Comparison of ENCODE assay signal across 8 mouse cellular contexts in the genomic region with DNA sequence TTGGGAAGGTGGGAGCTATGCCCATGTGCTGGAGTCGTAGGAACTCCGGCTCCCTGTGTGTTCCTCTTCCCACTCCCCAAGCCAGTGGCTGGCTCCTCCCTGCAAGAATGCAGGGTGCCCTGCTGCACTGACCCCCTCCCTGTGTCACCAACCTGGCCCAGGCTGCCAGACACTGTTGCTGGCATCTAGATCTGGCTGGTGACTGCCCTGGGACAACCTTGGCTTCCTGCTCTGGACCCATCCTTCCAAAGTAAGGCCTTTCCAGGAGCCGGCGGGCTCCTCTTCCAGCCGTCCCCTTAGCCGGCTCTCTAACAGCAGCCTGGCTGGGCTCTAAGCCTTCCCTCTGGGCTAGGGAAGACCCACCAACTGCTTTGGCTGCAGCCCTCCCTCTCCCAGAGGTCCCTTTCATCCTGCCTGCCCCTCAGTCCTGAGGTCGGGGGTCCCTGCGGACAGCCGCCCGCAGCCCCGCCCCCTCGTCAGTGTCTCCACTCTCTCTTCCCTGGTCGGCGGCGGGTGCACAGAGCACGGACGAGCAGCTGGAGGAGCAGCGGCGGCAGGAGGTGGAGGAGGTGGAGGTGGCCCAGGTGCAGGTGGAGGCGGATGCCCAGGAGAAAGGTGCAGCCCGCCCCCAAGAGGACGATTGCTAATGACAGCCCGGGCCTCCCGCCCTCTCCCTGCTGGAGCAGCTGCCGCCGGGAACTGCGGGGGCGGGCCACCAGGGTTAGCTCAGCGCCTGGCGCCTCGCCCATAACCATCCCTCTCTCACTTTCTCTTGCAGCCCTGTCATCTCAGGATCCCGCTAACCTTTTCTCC. TPM values are rescaled to one million over a fixed set of nuclear protein-coding genes. Genes with fewer than 3 reads are reported as not detected.
DNase-seq lines count a peak whose midpoint lies in the region; ATAC-seq and TF ChIP-seq lines count a peak whose summit lies in the region.

No protein-coding gene starts in this region.

- no peaks in the 10 kb centered on the region for H3K36me3 ChIP-seq in spleen, adult 2 months (ENCODE audit: control insufficient read depth, insufficient read depth, low read length)
- peaks cover 23% of the 10 kb centered on the region for H3K36me3 ChIP-seq in embryonic facial prominence, embryonic 12.5 days
- peaks cover 45% of the 10 kb centered on the region for H3K36me3 ChIP-seq in limb, embryonic 10.5 days
- H3K36me3 ChIP-seq in midbrain, embryonic 14.5 days (ENCODE audit: control insufficient read depth, insufficient read depth, low read length) = peaks cover 34% of the 10 kb centered on the region
- H3K36me3 ChIP-seq in stomach, postnatal 0 days (ENCODE audit: control insufficient read depth, insufficient read depth, low read length) = peaks cover 7% of the 10 kb centered on the region; the same call in 1 of the 2 replicates

- TF ChIP-seq EP300 in stomach, postnatal 0 days (optimal IDR thresholded peaks at IDR 0.05) = no peak

- H3K4me2 ChIP-seq in embryonic facial prominence, embryonic 12.5 days (replicated peaks) = peak overlapping the region; percentile 51
- peak overlapping the region; percentile 44 for H3K4me2 ChIP-seq in midbrain, embryonic 14.5 days (ENCODE audit: low read length)
- H3K4me2 ChIP-seq in stomach, postnatal 0 days (replicated peaks; ENCODE audit: low read depth) = peak overlapping the region; percentile 53

- no peak overlapping the region for H3K4me3 ChIP-seq in spleen, adult 2 months (ENCODE audit: extremely low read depth, insufficient read depth, insufficient read length)
- peak overlapping the region; percentile 12; the same call in 1 of the 2 replicates for H3K4me3 ChIP-seq in embryonic facial prominence, embryonic 12.5 days
- peak overlapping the region; percentile 50 for H3K4me3 ChIP-seq in limb, embryonic 10.5 days
- peak overlapping the region; percentile 12; the same call in 1 of the 2 replicates for H3K4me3 ChIP-seq in midbrain, embryonic 14.5 days (replicated peaks; ENCODE audit: low read depth, low read length)
- peak overlapping the region; percentile 18 for H3K4me3 ChIP-seq in stomach, postnatal 0 days (ENCODE audit: low read depth, low read length)

- ATAC-seq in embryonic facial prominence, embryonic 12.5 days (ENCODE audit: insufficient number of reproducible peaks, insufficient read depth, low FRiP score, low TSS enrichment) = peak; percentile 44; the same call in 1 of the 2 replicates
- ATAC-seq in midbrain, embryonic 14.5 days (ENCODE audit: low FRiP score, low TSS enrichment) = peak; percentile 47; the same call in 1 of the 2 replicates
- ATAC-seq in stomach, postnatal 0 days (ENCODE audit: low FRiP score, low TSS enrichment) = peak; percentile 71

- 54% methylated on average over 27 of the region's 32 CpGs for WGBS in spleen, adult 2 months
- 9% methylated on average over 32 of the region's 32 CpGs for WGBS in embryonic facial prominence, embryonic 12.5 days
- WGBS in limb, embryonic 10.5 days = 7% methylated on average over 32 of the region's 32 CpGs
- WGBS in midbrain, embryonic 14.5 days = 10% methylated on average over 32 of the region's 32 CpGs
- WGBS in stomach, postnatal 0 days = 13% methylated on average over 29 of the region's 32 CpGs

- no peaks in the 10 kb centered on the region; the same call in 1 of the 2 replicates for H3K4me1 ChIP-seq in spleen, adult 2 months (ENCODE audit: control insufficient read depth, insufficient read depth, insufficient read length)
- H3K4me1 ChIP-seq in embryonic facial prominence, embryonic 12.5 days = peaks cover 33% of the 10 kb centered on the region
- H3K4me1 ChIP-seq in limb, embryonic 10.5 days = peaks cover 57% of the 10 kb centered on the region
- H3K4me1 ChIP-seq in midbrain, embryonic 14.5 days (ENCODE audit: control insufficient read depth, insufficient read depth, low read length) = peaks cover 12% of the 10 kb centered on the region
- peaks cover 3% of the 10 kb centered on the region; the same call in 1 of the 2 replicates for H3K4me1 ChIP-seq in stomach, postnatal 0 days (replicated peaks; ENCODE audit: control insufficient read depth, insufficient read depth)

- H3K9ac ChIP-seq in embryonic facial prominence, embryonic 12.5 days = peak overlapping the region; percentile 47
- peak overlapping the region; percentile 39 for H3K9ac ChIP-seq in midbrain, embryonic 14.5 days (replicated peaks; ENCODE audit: low read length)
- H3K9ac ChIP-seq in stomach, postnatal 0 days (ENCODE audit: low read length) = peak overlapping the region; percentile 47; the same call in 1 of the 2 replicates

- no peak for TF ChIP-seq POLR2A in spleen, adult 2 months (IDR thresholded peaks at IDR 0.05; ENCODE audit: low read depth, low read length)

- H3K9me3 ChIP-seq in embryonic facial prominence, embryonic 12.5 days = no peaks in the 10 kb centered on the region
- no peaks in the 10 kb centered on the region for H3K9me3 ChIP-seq in limb, embryonic 10.5 days (replicated peaks)
- H3K9me3 ChIP-seq in midbrain, embryonic 14.5 days (ENCODE audit: control insufficient read depth, low read length) = no peaks in the 10 kb centered on the region
- no peaks in the 10 kb centered on the region for H3K9me3 ChIP-seq in stomach, postnatal 0 days (ENCODE audit: control insufficient read depth, low read length)

- TF ChIP-seq CTCF in spleen, adult 2 months (IDR thresholded peaks at IDR 0.05; ENCODE audit: extremely low read depth, insufficient read depth, insufficient read length, insufficient replicate concordance) = no peak
- TF ChIP-seq CTCF in stomach, postnatal 0 days (IDR thresholded peaks at IDR 0.05; ENCODE audit: low read depth) = peak; percentile 67

- 0 out of 2 replicates have a peak overlapping the region, but pooled peaks have one; percentile 16 for H3K27ac ChIP-seq in spleen, adult 2 months (ENCODE audit: insufficient read depth, low read length)
- peak overlapping the region; percentile 81 for H3K27ac ChIP-seq in embryonic facial prominence, embryonic 12.5 days
- peak overlapping the region; percentile 75 for H3K27ac ChIP-seq in limb, embryonic 10.5 days
- H3K27ac ChIP-seq in midbrain, embryonic 14.5 days (replicated peaks; ENCODE audit: low read depth, low read length) = peak overlapping the region; percentile 56; the same call in 1 of the 2 replicates
- peak overlapping the region; percentile 74 for H3K27ac ChIP-seq in stomach, postnatal 0 days (replicated peaks)

- no peaks in the 10 kb centered on the region for H3K27me3 ChIP-seq in spleen, adult 2 months (ENCODE audit: control insufficient read depth, insufficient read depth, low read length)
- 0 out of 2 replicates have a peak, but pooled peaks cover 3% of the 10 kb centered on the region for H3K27me3 ChIP-seq in embryonic facial prominence, embryonic 12.5 days
- H3K27me3 ChIP-seq in limb, embryonic 10.5 days (ENCODE audit: low read depth, poor library complexity, severe bottlenecking) = peaks cover 37% of the 10 kb centered on the region
- H3K27me3 ChIP-seq in midbrain, embryonic 14.5 days (ENCODE audit: control insufficient read depth, insufficient read depth, low read length) = no peaks in the 10 kb centered on the region
- no peaks in the 10 kb centered on the region for H3K27me3 ChIP-seq in stomach, postnatal 0 days (ENCODE audit: control insufficient read depth, insufficient read depth, low read length)

- peak in 1 of 2 experiments; percentile 24 for DNase-seq in spleen, adult 2 months (ENCODE audit: low read depth in 1 of 2, low spot score in 2 of 2)
- DNase-seq in spleen, postnatal 14 days (ENCODE audit: low spot score in 2 of 2) = no peak
- peak; percentile 82 for DNase-seq in heart, adult 8-10 months (ENCODE audit: low spot score)
- peak; percentile 59 for DNase-seq in kidney, adult 9 months
- DNase-seq in limb, embryonic 10.5 days (ENCODE audit: low spot score) = peak; percentile 74
- peak; percentile 81 for DNase-seq in midbrain, embryonic 14.5 days
- DNase-seq in stomach, postnatal 0 days (ENCODE audit: low spot score) = peak; percentile 91

RNA-seq across cellular contexts. Expression of a gene that starts 8.2 kb away (rescaled TPM):
- polyA plus RNA-seq in spleen, adult 2 months (2012; rRNA removed) = 61.5 and 85.3 TPM in 2 replicates
- polyA plus RNA-seq in embryonic facial prominence, embryonic 12.5 days (2016; fragmentation: Nextera tagmentation; extraction: Ambion mirVana) = 56.1 and 58.9 TPM in 2 replicates
- total RNA-seq in heart, adult 8-10 months (2022) = 10 to 100 TPM; 17.9 to 26.9 (median 20.2) TPM
- 42.8 and 49.9 TPM in 2 replicates for polyA plus RNA-seq in limb, embryonic 10.5 days (2016; fragmentation: Nextera tagmentation; extraction: Ambion mirVana)
- polyA plus RNA-seq in midbrain, embryonic 14.5 days (2014; fragmentation: Nextera tagmentation; extraction: Ambion mirVana) = 120 and 154 TPM in 2 replicates
- 25.9 and 26.2 TPM in 2 replicates for polyA plus RNA-seq in stomach, postnatal 0 days (2015; fragmentation: Nextera tagmentation; extraction: Ambion mirVana)

RNA-seq across cellular contexts. Expression of a gene that starts 30.4 kb away (rescaled TPM):
- polyA plus RNA-seq in spleen, adult 2 months (2012; rRNA removed) = 97.7 and 117 TPM in 2 replicates
- 1.6 and 2.1 TPM in 2 replicates for polyA plus RNA-seq in embryonic facial prominence, embryonic 12.5 days (2016; fragmentation: Nextera tagmentation; extraction: Ambion mirVana)
- total RNA-seq in heart, adult 8-10 months (2022) = 10 to 100 TPM; 42.1 to 52.4 (median 44.2) TPM
- 1.1 and 2.1 TPM in 2 replicates for polyA plus RNA-seq in limb, embryonic 10.5 days (2016; fragmentation: Nextera tagmentation; extraction: Ambion mirVana)
- polyA plus RNA-seq in midbrain, embryonic 14.5 days (2014; fragmentation: Nextera tagmentation; extraction: Ambion mirVana) = 4.7 and 6.6 TPM in 2 replicates
- 5.6 and 5.7 TPM in 2 replicates for polyA plus RNA-seq in stomach, postnatal 0 days (2015; fragmentation: Nextera tagmentation; extraction: Ambion mirVana)

RNA-seq across cellular contexts. Expression of a gene that starts 30.9 kb away (rescaled TPM):
- 16.3 and 16.8 TPM in 2 replicates for polyA plus RNA-seq in spleen, adult 2 months (2012; rRNA removed)
- 10.1 and 11.9 TPM in 2 replicates for polyA plus RNA-seq in embryonic facial prominence, embryonic 12.5 days (2016; fragmentation: Nextera tagmentation; extraction: Ambion mirVana)
- 10 to 100 TPM; 20.3 to 25.0 (median 21.6) TPM for total RNA-seq in heart, adult 8-10 months (2022)
- polyA plus RNA-seq in limb, embryonic 10.5 days (2016; fragmentation: Nextera tagmentation; extraction: Ambion mirVana) = 8.1 and 8.5 TPM in 2 replicates
- polyA plus RNA-seq in midbrain, embryonic 14.5 days (2014; fragmentation: Nextera tagmentation; extraction: Ambion mirVana) = 11.8 and 15.2 TPM in 2 replicates
- polyA plus RNA-seq in stomach, postnatal 0 days (2015; fragmentation: Nextera tagmentation; extraction: Ambion mirVana) = 153 and 177 TPM in 2 replicates

RNA-seq across cellular contexts. Expression of a gene that starts 31.8 kb away (rescaled TPM):
- polyA plus RNA-seq in spleen, adult 2 months (2012; rRNA removed) = 0.21 and 0.35 TPM in 2 replicates
- 0.66 and 1.4 TPM in 2 replicates for polyA plus RNA-seq in embryonic facial prominence, embryonic 12.5 days (2016; fragmentation: Nextera tagmentation; extraction: Ambion mirVana)
- not detected for total RNA-seq in heart, adult 8-10 months (2022)
- polyA plus RNA-seq in limb, embryonic 10.5 days (2016; fragmentation: Nextera tagmentation; extraction: Ambion mirVana) = 0.06 TPM in 1 of 2 replicates, not detected in the other
- polyA plus RNA-seq in midbrain, embryonic 14.5 days (2014; fragmentation: Nextera tagmentation; extraction: Ambion mirVana) = 0.26 and 0.43 TPM in 2 replicates
- polyA plus RNA-seq in stomach, postnatal 0 days (2015; fragmentation: Nextera tagmentation; extraction: Ambion mirVana) = 0.48 and 0.50 TPM in 2 replicates

RNA-seq across cellular contexts. Expression of a gene that starts 40.9 kb away (rescaled TPM):
- polyA plus RNA-seq in spleen, adult 2 months (2012; rRNA removed) = not detected in 2 replicates
- polyA plus RNA-seq in embryonic facial prominence, embryonic 12.5 days (2016; fragmentation: Nextera tagmentation; extraction: Ambion mirVana) = not detected in 2 replicates
- not detected for total RNA-seq in heart, adult 8-10 months (2022)
- polyA plus RNA-seq in limb, embryonic 10.5 days (2016; fragmentation: Nextera tagmentation; extraction: Ambion mirVana) = not detected in 2 replicates
- polyA plus RNA-seq in midbrain, embryonic 14.5 days (2014; fragmentation: Nextera tagmentation; extraction: Ambion mirVana) = not detected in 2 replicates
- not detected in 2 replicates for polyA plus RNA-seq in stomach, postnatal 0 days (2015; fragmentation: Nextera tagmentation; extraction: Ambion mirVana)

Comparison
In these comparisons a context has a peak if more than half of its experiments do, and no peak if none do; other contexts are left out.
1. DNase-seq: peak in heart, adult 8-10 months (single experiment), kidney, adult 9 months (single experiment), limb, embryonic 10.5 days (single experiment), midbrain, embryonic 14.5 days (single experiment) and stomach, postnatal 0 days (single experiment); none in spleen, postnatal 14 days (0 of 2).
2. H3K27ac ChIP-seq: peak in every context shown above with its lines; median percentile 81 in embryonic facial prominence, embryonic 12.5 days; 75 in limb, embryonic 10.5 days; 74 in stomach, postnatal 0 days; 56 in midbrain, embryonic 14.5 days; 16 in spleen, adult 2 months.
3. RNA of a gene that starts 30.4 kb away (polyA plus RNA-seq): 97.7 to 117 TPM in spleen, adult 2 months; 5.6 to 5.7 TPM in stomach, postnatal 0 days, 4.7 to 6.6 TPM in midbrain, embryonic 14.5 days, 1.6 to 2.1 TPM in embryonic facial prominence, embryonic 12.5 days and 1.1 to 2.1 TPM in limb, embryonic 10.5 days; every median in the first group is over 10 times any median in the second.
4. Peak in every context shown above with its lines, with median percentiles within 50 percentile points of each other: ATAC-seq, H3K4me2 ChIP-seq and H3K9ac ChIP-seq.